Mouse (Mus musculus) limb, embryonic 12.5 days (tissue): ENCODE measurements around the gene Mms19. TPM values are rescaled to one million over a fixed set of nuclear protein-coding genes. Genes with fewer than 3 reads are reported as not detected.

Experiments used
- ATAC-seq: fragments of 200-750 bp; cut with Nextera tagmentation; 2 replicates; pipeline ENCODE4 v1.8.0; 2017; ENCODE audit warnings: low read depth, moderate TSS enrichment; ENCODE audit not compliant: insufficient number of reproducible peaks, insufficient read depth, low FRiP score, low TSS enrichment
- H3K27ac ChIP-seq: fragments of 300-500 bp; sonication (generic); 2 replicates; pipeline ENCODE4 v1.5.1; 2016; ENCODE audit warnings: mild to moderate bottlenecking, moderate library complexity
- H3K27me3 ChIP-seq: fragments of 300-500 bp; sonication (generic); 2 replicates; pipeline ENCODE4 v1.6.1; 2016; ENCODE audit warnings: mild to moderate bottlenecking, moderate library complexity
- H3K36me3 ChIP-seq: fragments of 300-500 bp; sonication (generic); 2 replicates; pipeline ENCODE4 v1.6.1; 2016; ENCODE audit warnings: mild to moderate bottlenecking, moderate library complexity
- H3K4me1 ChIP-seq: fragments of 300-500 bp; sonication (generic); replicated peaks from 2 replicates; pipeline ENCODE4 v1.6.1; 2016
- H3K4me2 ChIP-seq: fragments of 300-500 bp; sonication (generic); 2 replicates; pipeline ENCODE4 v1.6.1; 2016; ENCODE audit warnings: mild to moderate bottlenecking, moderate library complexity
- H3K4me3 ChIP-seq: fragments of 300-500 bp; sonication (generic); replicated peaks from 2 replicates; pipeline ENCODE4 v1.5.1; 2016; ENCODE audit warnings: mild to moderate bottlenecking
- H3K9ac ChIP-seq: fragments of 300-500 bp; sonication (generic); replicated peaks from 2 replicates; pipeline ENCODE4 v1.6.1; 2016; ENCODE audit warnings: mild to moderate bottlenecking, moderate library complexity
- H3K9me3 ChIP-seq: fragments of 300-500 bp; sonication (generic); 2 replicates; pipeline ENCODE4 v1.6.1; 2016; ENCODE audit warnings: mild to moderate bottlenecking, moderate library complexity
- WGBS: fragments of 180-500 bp; shearing (Covaris S2); methylation state at CpG from one replicate; pipeline ENCODE4 v1.1.7; 2016; 5-methylcytosine and 5-hydroxymethylcytosine counted together
- polyA plus RNA-seq: library from polyadenylated mRNA; unstranded; fragments of >200 nt; fragmentation: Nextera tagmentation; extraction: Ambion mirVana; gene quantifications from 2 replicates; pipeline ENCODE4 v1.2.1, GENCODE M21; 2016

Mms19 gene
- polyA plus RNA-seq, 1 experiment from 2014 or later, result 41.3 TPM

GRCm38 (mm10) chr19:42011123-42011522 lies 30.2 kb upstream of the Mms19 start:
- 86% methylated on average over 7 of the region's 7 CpGs for whole genome bisulfite sequencing
- no peaks in the 10 kb centered on the region for H3K27me3 ChIP-seq
- H3K9me3 ChIP-seq, result no peaks in the 10 kb centered on the region
- no peak overlapping the region for H3K9ac ChIP-seq
- H3K4me2 ChIP-seq, result no peak overlapping the region
- H3K36me3 ChIP-seq, result no peaks in the 10 kb centered on the region; the same call in 1 of the 2 replicates
- H3K4me1 ChIP-seq, result peaks cover 37% of the 10 kb centered on the region
- no peak for ATAC-seq
- no peak overlapping the region for H3K4me3 ChIP-seq
- no peak overlapping the region for H3K27ac ChIP-seq

- 71% methylated on average over 4 of the region's 4 CpGs for WGBS
- no peak for ATAC-seq
Observed at GRCm38 (mm10) chr19:42010436-42010835, 29.5 kb upstream of the Mms19 start.

DNA sequence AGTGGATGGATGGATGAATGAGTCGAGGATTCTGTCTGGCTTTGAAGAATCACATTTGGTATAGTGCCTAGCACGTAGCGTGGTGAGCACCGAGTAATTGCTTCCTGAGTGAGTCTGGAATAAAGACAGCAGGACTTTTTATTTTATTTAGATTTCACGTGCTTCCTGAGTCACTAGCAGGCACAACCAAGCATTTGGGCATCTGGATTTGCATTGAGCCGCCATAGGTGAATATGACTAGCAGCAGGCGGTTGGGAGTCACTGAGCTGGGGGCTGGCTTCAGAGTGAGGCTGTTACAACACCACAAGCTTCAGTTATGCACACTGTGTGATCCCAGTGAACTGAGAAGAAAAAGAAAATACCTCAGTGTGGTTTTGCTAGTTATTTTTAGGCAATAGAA lies 28.1 kb upstream of the Mms19 start:
- Histone ChIP-seq H3K9ac (0 out of 2 replicates have a peak overlapping the region, but pooled peaks have one; percentile 2), H3K9me3 (no peaks in the 10 kb centered on the region), H3K4me2 (no peak overlapping the region), H3K36me3 (no peaks in the 10 kb centered on the region; the same call in 1 of the 2 replicates), H3K27ac (peak overlapping the region; percentile 53; the same call in 1 of the 2 replicates), H3K27me3 (no peaks in the 10 kb centered on the region), H3K4me3 (no peak overlapping the region), H3K4me1 (peaks cover 36% of the 10 kb centered on the region)
- 37% methylated on average over 7 of the region's 7 CpGs for WGBS
- no peak for ATAC-seq

More at GRCm38 (mm10) chr19:42010436-42010835, 29.5 kb upstream of the Mms19 start:
- Histone ChIP-seq H3K4me1 (peaks cover 38% of the 10 kb centered on the region), H3K4me3 (no peak overlapping the region), H3K36me3 (no peaks in the 10 kb centered on the region; the same call in 1 of the 2 replicates), H3K27ac (no peak overlapping the region), H3K9ac (no peak overlapping the region), H3K9me3 (no peaks in the 10 kb centered on the region), H3K27me3 (no peaks in the 10 kb centered on the region), H3K4me2 (no peak overlapping the region)

- ATAC-seq, result no peak
- H3K4me1 ChIP-seq, result peaks cover 36% of the 10 kb centered on the region
- peak overlapping the region; percentile 53; the same call in 1 of the 2 replicates for H3K27ac ChIP-seq
- H3K9me3 ChIP-seq, result no peaks in the 10 kb centered on the region
- H3K4me3 ChIP-seq, result no peak overlapping the region
- H3K36me3 ChIP-seq, result no peaks in the 10 kb centered on the region; the same call in 1 of the 2 replicates
- 0 out of 2 replicates have a peak overlapping the region, but pooled peaks have one; percentile 2 for H3K9ac ChIP-seq
- H3K4me2 ChIP-seq, result no peak overlapping the region
- 49% methylated on average over 3 of the region's 3 CpGs for WGBS
- H3K27me3 ChIP-seq, result no peaks in the 10 kb centered on the region
Observed at GRCm38 (mm10) chr19:42008586-42008985, 27.6 kb upstream of the Mms19 start.

GRCm38 (mm10) chr19:42006568-42006967 lies 25.6 kb upstream of the Mms19 start:
- 0 out of 2 replicates have a peak overlapping the region, but pooled peaks have one; percentile 17 for H3K27ac ChIP-seq
- H3K27me3 ChIP-seq, result no peaks in the 10 kb centered on the region
- peaks cover 36% of the 10 kb centered on the region for H3K4me1 ChIP-seq
- no peak overlapping the region for H3K9ac ChIP-seq
- H3K4me3 ChIP-seq, result no peak overlapping the region
- no peaks in the 10 kb centered on the region for H3K36me3 ChIP-seq
- 42% methylated on average over 8 of the region's 8 CpGs for WGBS
- H3K4me2 ChIP-seq, result no peak overlapping the region
- no peaks in the 10 kb centered on the region for H3K9me3 ChIP-seq
- ATAC-seq, result no peak

DNA sequence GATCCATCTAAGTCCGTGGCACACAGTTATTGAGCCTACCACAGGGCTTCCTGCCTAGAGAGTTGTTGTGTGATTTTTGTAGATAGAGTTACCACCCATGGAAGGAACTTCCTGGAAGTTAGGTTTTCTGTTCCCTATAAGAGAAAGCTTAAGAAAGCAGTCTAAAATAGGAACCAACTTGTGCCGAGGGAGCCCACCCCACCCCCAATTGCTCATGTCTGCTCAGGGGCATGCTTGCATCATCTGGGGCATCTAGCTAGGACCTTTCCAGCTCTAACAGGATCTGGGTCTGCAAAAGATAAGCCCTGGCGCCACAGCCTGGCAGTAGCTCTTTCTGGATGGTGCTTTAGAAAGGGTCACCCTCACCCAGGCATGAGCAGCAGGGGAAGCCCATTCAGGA lies 24.7 kb upstream of the Mms19 start:
- no peak for ATAC-seq
- no peak overlapping the region for H3K4me2 ChIP-seq
- H3K27me3 ChIP-seq, result no peaks in the 10 kb centered on the region
- no peak overlapping the region for H3K27ac ChIP-seq
- no peak overlapping the region for H3K9ac ChIP-seq
- H3K4me1 ChIP-seq, result peaks cover 43% of the 10 kb centered on the region
- 80% methylated on average over 3 of the region's 3 CpGs for WGBS
- no peaks in the 10 kb centered on the region for H3K36me3 ChIP-seq
- no peak overlapping the region for H3K4me3 ChIP-seq
- no peaks in the 10 kb centered on the region for H3K9me3 ChIP-seq

- peaks cover 52% of the 10 kb centered on the region for H3K4me1 ChIP-seq
- H3K27ac ChIP-seq, result no peak overlapping the region
- no peaks in the 10 kb centered on the region for H3K9me3 ChIP-seq
- no peak for ATAC-seq
- H3K9ac ChIP-seq, result no peak overlapping the region
- no peak overlapping the region for H3K4me3 ChIP-seq
- no peaks in the 10 kb centered on the region for H3K36me3 ChIP-seq
- 71% methylated on average over 6 of the region's 6 CpGs for WGBS
- H3K27me3 ChIP-seq, result no peaks in the 10 kb centered on the region
- no peak overlapping the region for H3K4me2 ChIP-seq
Observed at GRCm38 (mm10) chr19:42004258-42004657, 23.3 kb upstream of the Mms19 start.

DNA sequence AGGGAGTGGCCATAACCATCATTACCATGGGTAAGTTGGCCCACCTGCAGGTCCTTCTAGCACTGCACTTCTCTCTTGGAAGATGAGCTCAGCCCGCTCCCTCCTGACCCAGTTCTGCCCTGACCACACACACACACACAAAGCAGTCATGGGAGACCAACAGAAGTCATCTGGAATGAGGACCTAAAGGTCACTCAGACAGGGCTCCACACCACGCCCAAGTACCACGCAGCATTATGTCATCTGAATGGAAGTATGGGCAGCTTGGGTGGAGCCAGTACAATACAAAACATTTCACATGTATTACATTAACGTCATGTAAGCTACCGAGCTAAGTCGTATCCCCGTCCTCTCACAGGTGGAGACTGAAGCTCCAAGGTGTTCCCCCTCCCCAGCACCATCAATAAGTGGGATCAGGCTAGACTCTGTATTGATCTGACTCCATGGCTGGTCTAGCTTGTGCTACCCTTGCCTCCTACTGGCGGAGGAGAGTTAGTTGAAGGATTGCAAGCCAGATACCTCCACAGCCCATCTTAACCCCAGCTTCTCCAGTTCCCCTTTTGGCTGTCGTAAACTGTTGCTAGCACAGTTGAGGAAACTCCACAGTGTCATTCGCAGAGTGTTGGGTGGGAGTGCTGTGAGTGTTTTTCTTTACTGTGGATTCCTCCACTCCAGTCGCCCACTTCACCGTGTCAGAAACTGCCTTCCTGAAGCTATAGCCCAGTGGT lies 20.5 kb upstream of the Mms19 start:
- H3K4me1 ChIP-seq, result peaks cover 51% of the 10 kb centered on the region
- no peak for ATAC-seq
- H3K4me3 ChIP-seq, result no peak overlapping the region
- WGBS, result 92% methylated on average over 12 of the region's 12 CpGs
- H3K27me3 ChIP-seq, result no peaks in the 10 kb centered on the region
- H3K27ac ChIP-seq, result peak overlapping the region; percentile 81
- 0 out of 2 replicates have a peak overlapping the region, but pooled peaks have one; percentile 4 for H3K4me2 ChIP-seq
- no peaks in the 10 kb centered on the region for H3K36me3 ChIP-seq
- H3K9me3 ChIP-seq, result no peaks in the 10 kb centered on the region
- H3K9ac ChIP-seq, result no peak overlapping the region

DNA sequence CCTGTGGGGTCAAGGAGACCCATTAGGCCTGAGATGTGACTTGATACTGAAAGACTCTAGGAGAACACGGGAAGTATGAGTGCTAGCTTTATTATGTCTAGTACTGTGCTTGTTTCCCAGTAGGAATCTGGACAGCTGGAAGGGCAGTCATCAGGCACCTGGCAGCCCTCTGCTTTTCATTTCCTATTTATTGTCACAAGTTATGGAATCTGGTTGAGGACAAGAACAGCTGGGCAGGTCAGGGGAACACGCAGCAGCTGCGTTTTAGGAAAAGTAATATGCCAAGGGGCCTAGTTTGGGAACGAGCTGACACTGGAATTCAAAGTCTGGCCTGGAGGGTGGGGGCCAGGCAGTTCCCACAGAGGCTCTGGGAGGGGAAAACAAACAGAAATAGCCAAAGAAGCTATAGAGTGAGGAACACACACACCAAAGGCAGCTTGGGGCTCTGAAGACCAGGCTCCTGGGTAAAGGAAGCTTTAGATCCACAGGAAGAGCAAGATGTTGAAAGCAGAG lies 19.5 kb upstream of the Mms19 start:
- Histone ChIP-seq H3K4me1 (peaks cover 50% of the 10 kb centered on the region), H3K36me3 (no peaks in the 10 kb centered on the region), H3K4me2 (peak overlapping the region; percentile 4; the same call in 1 of the 2 replicates), H3K27me3 (no peaks in the 10 kb centered on the region), H3K9me3 (no peaks in the 10 kb centered on the region), H3K27ac (peak overlapping the region; percentile 81), H3K9ac (no peak overlapping the region), H3K4me3 (no peak overlapping the region)
- ATAC-seq, result peak; percentile 80
- 15% methylated on average over 4 of the region's 4 CpGs for WGBS

DNA sequence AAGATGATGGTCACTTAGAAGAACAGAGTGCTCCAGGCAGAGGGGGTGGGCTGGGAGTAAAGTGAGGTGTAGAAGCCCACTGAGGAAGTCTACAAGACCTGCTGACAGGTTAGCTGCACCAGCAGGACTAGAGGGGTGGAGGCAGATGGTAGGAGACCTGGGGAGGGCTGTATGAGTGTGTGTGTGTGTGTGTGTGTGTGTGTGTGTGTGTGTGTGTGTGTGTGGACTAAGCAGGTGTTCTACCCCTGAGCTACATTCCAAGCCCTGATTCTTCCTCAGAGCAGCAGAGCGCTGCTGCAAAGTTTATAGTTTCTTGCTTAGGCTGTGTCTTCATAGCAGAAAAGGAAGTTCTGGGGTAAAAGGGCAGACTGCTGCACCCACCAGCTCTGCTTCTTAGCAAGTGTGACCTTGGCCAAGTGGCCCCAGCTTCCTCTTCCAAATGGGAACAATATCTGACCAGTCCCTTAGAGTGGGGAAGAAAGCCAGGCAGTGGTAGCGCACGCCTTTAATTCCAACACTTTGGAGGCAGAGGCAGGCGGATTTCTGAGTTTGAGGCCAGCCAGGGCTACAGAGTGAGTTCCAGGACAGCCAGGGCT lies 18.8 kb upstream of the Mms19 start:
- Histone ChIP-seq H3K4me2 (no peak overlapping the region), H3K4me1 (peaks cover 53% of the 10 kb centered on the region), H3K27me3 (no peaks in the 10 kb centered on the region), H3K4me3 (no peak overlapping the region), H3K9me3 (no peaks in the 10 kb centered on the region), H3K36me3 (no peaks in the 10 kb centered on the region), H3K9ac (no peak overlapping the region), H3K27ac (peak overlapping the region; percentile 81)
- no peak for ATAC-seq
- 76% methylated on average over 4 of the region's 4 CpGs for WGBS

DNA sequence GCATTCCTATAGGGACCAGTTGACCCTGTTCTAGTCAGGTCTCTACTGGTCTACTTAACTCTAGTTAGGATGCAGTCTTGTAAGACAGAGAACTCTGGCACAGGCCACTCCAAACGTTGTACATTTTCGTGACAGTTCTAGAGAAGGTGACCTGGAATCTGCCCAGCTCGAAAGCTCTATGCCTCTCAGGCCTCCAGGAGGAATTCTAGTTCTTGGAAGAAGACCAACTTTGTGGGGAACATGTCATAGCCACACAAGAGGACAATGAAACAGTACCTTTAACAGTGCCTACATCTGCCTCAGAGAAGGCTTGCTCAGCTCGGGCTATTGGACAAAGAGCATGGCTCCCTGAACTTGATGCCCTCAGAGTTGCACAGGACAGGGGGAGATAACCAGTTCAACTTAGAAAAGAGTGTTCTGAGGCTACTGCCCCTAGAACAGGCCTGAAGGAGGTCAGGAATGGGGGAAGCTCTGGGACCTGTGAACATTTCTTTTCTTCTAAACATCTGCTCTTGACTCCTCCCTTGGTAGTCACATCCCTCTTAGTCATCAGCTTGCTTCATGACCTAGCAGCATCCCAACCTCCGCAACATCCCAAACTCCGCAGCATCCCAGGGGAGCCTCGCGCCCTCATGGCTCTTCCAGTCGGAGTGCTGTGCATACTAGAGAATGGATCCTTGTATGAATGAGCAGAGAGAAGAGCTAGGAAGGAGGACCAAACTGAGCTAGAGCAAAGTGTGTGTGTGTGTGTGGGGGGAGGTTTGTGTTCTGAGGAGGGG lies 18.0 kb upstream of the Mms19 start:
- no peak overlapping the region for H3K4me3 ChIP-seq
- ATAC-seq, result no peak
- H3K9ac ChIP-seq, result no peak overlapping the region
- no peaks in the 10 kb centered on the region for H3K27me3 ChIP-seq
- no peaks in the 10 kb centered on the region for H3K36me3 ChIP-seq
- H3K9me3 ChIP-seq, result no peaks in the 10 kb centered on the region
- peaks cover 55% of the 10 kb centered on the region for H3K4me1 ChIP-seq
- no peak overlapping the region for H3K4me2 ChIP-seq
- peak overlapping the region; percentile 81; the same call in 1 of the 2 replicates for H3K27ac ChIP-seq
- WGBS, result 90% methylated on average over 9 of the region's 9 CpGs
